Mouse (Mus musculus) ovary, adult 10 weeks (tissue): ENCODE data around the gene Zbtb25. TPM values are rescaled to one million over a fixed set of nuclear protein-coding genes. Genes with fewer than 3 reads are reported as not detected.

Experiments used
- polyA plus RNA-seq: library from polyadenylated mRNA; stranded (reverse); fragments of 350-450 nt; fragmentation: Illumina TruSeq; extraction: RNeasy Lipid Tissue Mini Kit (QIAGEN cat#74804); gene quantifications from one replicate; pipeline ENCODE4 v1.2.3, GENCODE M21; 2014

Zbtb25 gene
- polyA plus RNA-seq: 44.6 TPM

DNA sequence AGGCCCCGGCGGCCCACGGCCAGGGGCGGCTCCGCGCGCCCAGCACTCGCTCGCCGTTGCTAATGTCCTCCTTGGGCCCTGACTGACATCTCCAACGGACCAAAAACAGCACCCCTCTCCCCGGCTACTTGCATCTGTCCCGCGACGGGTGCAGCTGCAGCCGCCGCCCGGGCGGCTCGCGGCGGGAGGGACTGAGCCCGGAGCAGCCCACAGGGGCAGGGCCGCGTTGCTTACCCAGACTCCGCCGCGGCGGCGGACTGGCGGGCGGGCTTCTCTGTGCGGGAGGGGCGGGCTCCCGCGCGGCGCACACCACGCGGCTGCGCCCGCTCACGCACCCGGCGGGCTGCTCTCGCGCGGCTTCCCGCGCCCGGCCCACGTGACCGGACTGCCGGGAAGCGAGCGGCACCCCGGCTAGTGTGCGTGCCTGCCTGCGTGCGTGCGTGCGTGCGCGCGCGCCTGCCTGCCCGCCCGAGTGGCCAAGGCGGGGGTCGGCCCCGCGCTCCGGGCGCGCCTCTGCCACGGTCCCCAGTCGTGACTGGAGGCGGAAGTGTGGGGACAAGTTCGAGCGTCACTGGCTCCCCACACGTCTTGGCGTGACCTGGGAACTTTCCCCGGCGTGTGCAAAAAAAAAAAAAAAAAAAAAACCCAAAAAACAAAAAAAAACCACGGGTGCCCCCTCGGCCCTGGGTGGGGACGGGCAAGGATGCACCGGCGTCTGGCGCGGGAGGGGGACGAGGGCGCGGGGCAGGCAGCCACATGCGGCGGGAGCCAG, at the start of gene Zbtb25:
Gene Zbtb25, minus strand, starts transcription at position 397 of the 772 bp plus-strand sequence.

GRCm38 (mm10) chr12:76417433-76417854, 48.0 kb upstream of the Zbtb25 start, which contains the start of gene Ppp1r36:
Gene Ppp1r36, plus strand, starts transcription at chr12:76417538.

DNA sequence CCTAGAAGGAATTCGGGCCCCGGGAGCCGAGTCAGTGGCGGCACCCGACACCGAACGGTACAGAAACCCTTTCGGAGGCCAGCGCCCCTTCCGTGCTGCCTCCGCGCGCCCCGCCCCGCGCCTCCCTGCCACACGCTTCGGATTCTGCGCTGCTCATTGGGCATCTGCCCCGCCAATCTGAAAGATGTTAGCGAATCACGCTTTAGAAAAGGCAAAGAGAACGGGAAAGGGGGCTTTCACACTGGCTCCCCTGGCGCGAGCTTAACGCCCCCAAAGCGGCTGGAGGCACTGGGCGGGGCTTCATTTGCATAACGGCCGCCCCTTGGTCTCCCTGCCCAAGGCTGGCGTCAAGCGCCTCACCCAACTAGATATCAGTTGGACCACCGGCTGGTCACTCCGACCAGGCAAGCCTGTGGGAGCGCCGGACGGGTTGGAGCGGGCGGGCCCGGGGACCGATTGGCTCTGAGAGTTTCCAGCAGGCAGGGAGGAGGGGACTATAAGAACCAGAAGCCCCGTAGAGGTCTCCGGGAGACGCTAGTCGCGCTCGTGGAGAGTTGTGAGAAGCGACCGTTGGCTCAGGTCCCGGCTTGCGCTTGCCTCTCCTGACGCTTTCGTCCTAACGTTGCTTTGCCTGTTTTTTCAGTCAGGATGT, 34.6 kb upstream of the Zbtb25 start, which contains the start of gene Hspa2:
Gene Hspa2, plus strand, starts transcription at position 291 of the 652 bp plus-strand sequence.

GRCm38 (mm10) chr12:76369978-76370830, 802 bp upstream of the Zbtb25 start, which contains the start of gene Zbtb1:
Gene Zbtb1, plus strand, starts transcription at chr12:76370266.

DNA sequence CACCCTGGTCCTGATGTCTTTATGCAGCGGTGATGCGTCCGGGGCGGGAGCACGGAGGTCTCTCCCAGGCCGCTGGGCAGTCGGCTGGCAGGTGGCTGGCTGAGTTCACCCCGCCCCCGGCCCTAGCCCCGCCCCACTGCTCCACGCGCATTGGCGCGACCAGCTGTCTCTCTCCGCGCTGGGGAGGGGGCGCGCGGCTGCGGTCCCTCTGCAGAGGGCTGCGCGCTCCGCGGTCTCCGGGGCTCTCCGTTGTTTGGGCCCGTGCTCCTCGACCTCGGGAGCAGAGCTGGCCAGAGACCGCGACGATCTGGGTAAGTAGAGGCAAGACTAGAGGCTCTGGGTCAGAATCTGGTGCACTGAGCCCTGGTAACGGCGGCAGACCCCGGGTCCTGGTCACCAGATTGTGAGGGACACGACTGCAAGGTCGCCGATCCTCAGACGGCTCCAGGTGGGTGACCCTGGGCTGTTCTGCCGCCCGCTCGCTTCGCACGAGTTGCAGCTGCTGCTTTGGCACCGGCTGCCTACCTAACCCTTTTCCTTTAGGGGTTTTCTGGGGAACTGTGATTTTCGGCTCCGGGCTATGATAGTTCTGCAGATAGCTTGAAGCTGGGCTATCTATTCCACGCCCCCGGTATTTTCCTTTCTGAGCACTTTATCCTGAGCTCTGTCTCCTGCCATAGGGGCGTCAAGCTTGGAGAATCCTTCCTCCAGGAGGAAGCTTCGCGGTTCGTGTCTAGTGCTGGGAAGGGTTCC, 44.5 kb downstream of the Zbtb25 start, which contains the start of gene Akap5:
Gene Akap5, plus strand, starts transcription at position 213 of the 753 bp plus-strand sequence.

Other genes with a start within 250 kb of the Zbtb25 start
- 87.7 TPM for gene Esr2, start 192.3 kb downstream of the Zbtb25 start, polyA plus RNA-seq
- gene Tex21, start 122.9 kb downstream of the Zbtb25 start, polyA plus RNA-seq: 0.57 TPM
- gene Mthfd1, start 114.3 kb downstream of the Zbtb25 start, polyA plus RNA-seq: 21.8 TPM
- gene Akap5, start 44.7 kb downstream of the Zbtb25 start, polyA plus RNA-seq: 3.0 TPM
- 19.5 TPM for gene Zbtb1, start 664 bp upstream of the Zbtb25 start, polyA plus RNA-seq
- 15.7 TPM for gene Hspa2, start 34.6 kb upstream of the Zbtb25 start, polyA plus RNA-seq
- 5.9 TPM for gene Ppp1r36, start 47.9 kb upstream of the Zbtb25 start, polyA plus RNA-seq
- 4.7 TPM for gene Plekhg3, start 161.3 kb upstream of the Zbtb25 start, polyA plus RNA-seq